Mouse (Mus musculus): ENCODE measurements around the gene Gabrq.

Gabrq gene

GRCm38 (mm10) chrX:72824776-72825588 lies at the start of gene Gabrq:
Gene Gabrq (plus strand): TSS chrX:72825178.
- DNase-seq (ENCODE audit: low spot score): no peak

GRCm38 (mm10) chrX:72788773-72789557 lies 36.0 kb upstream of the Gabrq start:
- peak; percentile 12 for DNase-seq (ENCODE audit: low spot score)

DNA sequence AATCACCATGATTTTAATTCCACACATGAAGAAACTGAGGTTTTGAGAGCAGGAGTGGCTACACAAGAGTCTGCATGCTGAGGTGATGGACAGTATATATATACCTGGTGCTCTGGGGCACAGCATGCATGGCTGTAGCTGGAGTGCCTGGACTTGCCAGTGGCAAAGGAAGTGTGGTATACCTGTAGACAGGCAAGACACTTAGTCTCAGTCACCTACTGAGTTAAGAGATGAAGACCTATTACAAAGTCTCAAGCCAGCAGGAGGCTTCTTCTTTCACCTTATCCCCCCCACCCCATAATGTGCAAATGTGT lies 35.5 kb upstream of the Gabrq start:
- DNase-seq (ENCODE audit: low spot score): no peak

DNA sequence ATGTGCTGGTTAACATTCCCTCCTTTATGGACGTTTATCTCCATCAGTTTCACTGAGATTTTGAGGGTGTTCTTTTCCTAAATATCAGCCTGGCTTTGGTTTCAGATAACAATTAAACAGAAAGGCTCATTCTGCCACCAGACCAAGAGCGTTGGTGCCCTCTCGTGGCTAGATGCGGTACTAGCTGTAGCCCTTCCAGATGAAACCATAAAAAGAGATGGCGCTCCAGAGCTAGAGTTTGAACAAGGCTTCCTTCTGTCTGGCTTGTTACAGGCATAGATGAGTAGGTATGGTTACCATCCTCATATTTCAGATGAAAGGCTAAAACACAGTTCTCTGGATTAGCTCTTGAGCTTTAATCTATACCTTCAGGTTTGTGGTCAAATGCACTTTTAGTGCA lies 5.4 kb upstream of the Gabrq start:
- peak; percentile 73 for DNase-seq (ENCODE audit: low spot score)

DNA sequence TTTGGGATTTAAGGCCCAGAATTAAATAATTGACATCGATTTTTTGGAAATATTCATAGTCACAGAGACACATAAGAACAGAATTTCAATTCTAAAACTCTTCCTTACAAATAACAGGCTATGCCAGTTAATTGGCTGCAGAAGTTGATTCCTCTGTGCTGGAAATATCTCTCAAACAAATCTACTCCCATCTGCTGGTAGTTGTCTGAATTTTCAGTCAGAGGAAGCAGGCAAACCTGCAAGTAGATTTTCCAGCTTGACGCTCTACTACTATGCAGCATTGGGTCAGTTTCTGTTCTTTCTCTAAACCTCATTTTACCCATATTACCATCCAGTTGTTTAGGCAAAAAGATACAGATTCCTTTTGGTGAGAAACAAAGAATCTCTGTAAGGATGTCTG lies 1.7 kb upstream of the Gabrq start:
- DNase-seq (ENCODE audit: low spot score): no peak

- DNase-seq (ENCODE audit: low spot score): no peak
Measured at GRCm38 (mm10) chrX:72825589-72825905, 569 bp downstream of the Gabrq start.
